Mouse (Mus musculus) lung, postnatal 36 days (tissue): ENCODE measurements around the gene Pnpla3.

Experiments used
- DNase-seq: peaks from one replicate; pipeline ENCODE4 v3.0.0; 2022; ENCODE audit warnings: mixed read lengths

The Pnpla3 gene

GRCm38 (mm10) chr15:84178733-84179132 lies 11.1 kb downstream of the Pnpla3 start:
- no peak for DNase-seq

GRCm38 (mm10) chr15:84182000-84182399 lies 14.4 kb downstream of the Pnpla3 start:
- DNase-seq: no peak

GRCm38 (mm10) chr15:84183967-84184366 lies 16.3 kb downstream of the Pnpla3 start:
- no peak for DNase-seq

- DNase-seq: no peak
Measured at GRCm38 (mm10) chr15:84186196-84186595, 18.6 kb downstream of the Pnpla3 start.

- no peak for DNase-seq
Measured at GRCm38 (mm10) chr15:84188887-84189530, 21.4 kb downstream of the Pnpla3 start.

- peak; percentile 40 for DNase-seq
Measured at GRCm38 (mm10) chr15:84189881-84190280, 22.2 kb downstream of the Pnpla3 start.

GRCm38 (mm10) chr15:84191724-84192057 lies 24.1 kb downstream of the Pnpla3 start:
- DNase-seq: no peak

GRCm38 (mm10) chr15:84192058-84192791 lies 24.6 kb downstream of the Pnpla3 start, which contains the start of gene Samm50:
Gene Samm50, plus strand, starts transcription at chr15:84192241.
- DNase-seq: peak; percentile 96

- no peak for DNase-seq
Measured at GRCm38 (mm10) chr15:84196486-84197165, 29.0 kb downstream of the Pnpla3 start.

- no peak for DNase-seq
Measured at GRCm38 (mm10) chr15:84207327-84207726, 39.7 kb downstream of the Pnpla3 start.

- DNase-seq: peak; percentile 50
Measured at GRCm38 (mm10) chr15:84209517-84210412, 42.1 kb downstream of the Pnpla3 start.

GRCm38 (mm10) chr15:84210461-84210860 lies 42.8 kb downstream of the Pnpla3 start:
- no peak for DNase-seq

- DNase-seq: no peak
Measured at GRCm38 (mm10) chr15:84210941-84211340, 43.3 kb downstream of the Pnpla3 start.

GRCm38 (mm10) chr15:84211564-84211963 lies 43.9 kb downstream of the Pnpla3 start:
- DNase-seq: no peak

GRCm38 (mm10) chr15:84212031-84212755 lies 44.6 kb downstream of the Pnpla3 start:
- DNase-seq: peak; percentile 84

GRCm38 (mm10) chr15:84212756-84213105 lies 45.1 kb downstream of the Pnpla3 start:
- no peak for DNase-seq

- DNase-seq: no peak
Measured at GRCm38 (mm10) chr15:84213162-84213739, 45.6 kb downstream of the Pnpla3 start.

GRCm38 (mm10) chr15:84214476-84214875 lies 46.8 kb downstream of the Pnpla3 start:
- no peak for DNase-seq

GRCm38 (mm10) chr15:84215273-84215672 lies 47.6 kb downstream of the Pnpla3 start:
- no peak for DNase-seq

GRCm38 (mm10) chr15:84216026-84216425 lies 48.4 kb downstream of the Pnpla3 start:
- no peak for DNase-seq

GRCm38 (mm10) chr15:84216461-84217084 lies 48.9 kb downstream of the Pnpla3 start:
- no peak for DNase-seq
